Mouse (Mus musculus) forebrain, embryonic 11.5 days (tissue): ENCODE measurements around the gene Pth2. TPM values are rescaled to one million over a fixed set of nuclear protein-coding genes. Genes with fewer than 3 reads are reported as not detected.

Experiments
- ATAC-seq: fragments of 200-750 bp; cut with Nextera tagmentation; replicated peaks from 2 replicates; pipeline ENCODE4 v1.8.0; 2017; ENCODE audit warnings: moderate TSS enrichment; ENCODE audit not compliant: low FRiP score
- DNase-seq: peaks from one replicate; pipeline ENCODE4 v3.0.0-alpha.2; 2017; ENCODE audit warnings: low spot score
- H3K27ac ChIP-seq: fragments of 300-500 bp; sonication (generic); 2 replicates; pipeline ENCODE4 v1.5.1; 2014; ENCODE audit warnings: low read depth, low read length
- H3K27me3 ChIP-seq: fragments of 300-500 bp; sonication (generic); 2 replicates; pipeline ENCODE4 v1.6.1; 2014; ENCODE audit warnings: mild to moderate bottlenecking, low read length, mixed read lengths; ENCODE audit not compliant: control insufficient read depth, insufficient read depth
- H3K36me3 ChIP-seq: fragments of 300-500 bp; sonication (generic); 2 replicates; pipeline ENCODE4 v1.6.1; 2014; ENCODE audit warnings: mild to moderate bottlenecking, low read length, moderate library complexity, mixed read lengths; ENCODE audit not compliant: control insufficient read depth, insufficient read depth
- H3K4me1 ChIP-seq: fragments of 300-500 bp; sonication (generic); replicated peaks from 2 replicates; pipeline ENCODE4 v1.6.1; 2014; ENCODE audit warnings: low read length, mixed read lengths; ENCODE audit not compliant: control insufficient read depth, insufficient read depth
- H3K4me2 ChIP-seq: fragments of 300-500 bp; sonication (generic); 2 replicates; pipeline ENCODE4 v1.6.1; 2014; ENCODE audit warnings: low read depth, mild to moderate bottlenecking, low read length, moderate library complexity, mixed read lengths; ENCODE audit not compliant: severe bottlenecking
- H3K4me3 ChIP-seq: fragments of 300-500 bp; sonication (generic); 2 replicates; pipeline ENCODE4 v1.5.1; 2014; ENCODE audit warnings: low read depth, low read length
- H3K9ac ChIP-seq: fragments of 300-500 bp; sonication (generic); 2 replicates; pipeline ENCODE4 v1.6.1; 2014; ENCODE audit warnings: low read length
- H3K9me3 ChIP-seq: fragments of 300-500 bp; sonication (generic); 2 replicates; pipeline ENCODE4 v1.6.1; 2016; ENCODE audit warnings: low read length, mixed read lengths; ENCODE audit not compliant: control insufficient read depth
- WGBS: fragments of 180-500 bp; shearing (Covaris S2); extraction: QIAGEN DNeasy Blood & Tissue Kit; methylation state at CpG from one replicate; pipeline ENCODE4 v1.1.7; 2014; 5-methylcytosine and 5-hydroxymethylcytosine counted together
- polyA plus RNA-seq: library from polyadenylated mRNA; unstranded; fragments of >200 nt; fragmentation: Nextera tagmentation; extraction: Ambion mirVana; gene quantifications from 2 replicates; pipeline ENCODE4 v1.2.1, GENCODE M21; 2014

The Pth2 gene
- not detected in 2 replicates for polyA plus RNA-seq

- H3K36me3 ChIP-seq = no peaks in the 10 kb centered on the region
- no peak within 1 kb of the TSS for H3K9ac ChIP-seq
- DNase-seq = no peak
- peak within 1 kb of the TSS; percentile 10; the same call in 1 of the 2 replicates for H3K4me3 ChIP-seq
- WGBS = 11% methylated on average over 18 of the region's 20 CpGs
- H3K4me2 ChIP-seq = peak within 1 kb of the TSS; percentile 32; the same call in 1 of the 2 replicates
- H3K27ac ChIP-seq = no peak within 1 kb of the TSS
- peaks cover 10% of the 10 kb centered on the region for H3K4me1 ChIP-seq
- no peaks in the 10 kb centered on the region for H3K9me3 ChIP-seq
- peaks cover 87% of the 10 kb centered on the region for H3K27me3 ChIP-seq
- ATAC-seq = no peak
Measured at GRCm38 (mm10) chr7:45180896-45181477, at the start of gene Pth2. Pth2 (plus strand) TSS chr7:45180995.

- H3K4me2 ChIP-seq = no peak overlapping the region
- no peak overlapping the region for H3K9ac ChIP-seq
- no peak for ATAC-seq
- no peak for DNase-seq
- no peaks in the 10 kb centered on the region for H3K9me3 ChIP-seq
- peaks cover 14% of the 10 kb centered on the region for H3K4me1 ChIP-seq
- WGBS = 80% methylated on average over 11 of the region's 11 CpGs
- no peaks in the 10 kb centered on the region; the same call in 1 of the 2 replicates for H3K27me3 ChIP-seq
- H3K27ac ChIP-seq = no peak overlapping the region
- H3K4me3 ChIP-seq = no peak overlapping the region
- peaks cover under 1% of the 10 kb centered on the region; the same call in 1 of the 2 replicates for H3K36me3 ChIP-seq
Measured at GRCm38 (mm10) chr7:45131850-45132249, 48.9 kb upstream of the Pth2 start.

- Histone ChIP-seq H3K27ac (no peak overlapping the region), H3K36me3 (no peaks in the 10 kb centered on the region), H3K4me3 (no peak overlapping the region), H3K27me3 (peaks cover 2% of the 10 kb centered on the region; the same call in 1 of the 2 replicates), H3K9me3 (no peaks in the 10 kb centered on the region), H3K9ac (no peak overlapping the region), H3K4me1 (peaks cover 8% of the 10 kb centered on the region; the same call in 1 of the 2 replicates), H3K4me2 (no peak overlapping the region)
- ATAC-seq (no peak), DNase-seq (no peak)
- WGBS = 78% methylated on average over 8 of the region's 8 CpGs
Measured at GRCm38 (mm10) chr7:45133446-45134159, 47.2 kb upstream of the Pth2 start.

- Histone ChIP-seq H3K9ac (no peak overlapping the region), H3K9me3 (no peaks in the 10 kb centered on the region), H3K4me1 (peaks cover 7% of the 10 kb centered on the region; the same call in 1 of the 2 replicates), H3K4me3 (no peak overlapping the region), H3K36me3 (no peaks in the 10 kb centered on the region), H3K27ac (no peak overlapping the region), H3K27me3 (peaks cover 2% of the 10 kb centered on the region; the same call in 1 of the 2 replicates), H3K4me2 (no peak overlapping the region)
- ATAC-seq (no peak), DNase-seq (no peak)
- WGBS = 7% methylated on average over 12 of the region's 12 CpGs
Measured at GRCm38 (mm10) chr7:45134544-45135026, 46.2 kb upstream of the Pth2 start.

- H3K4me2 ChIP-seq = no peak overlapping the region; the same call in 1 of the 2 replicates
- no peaks in the 10 kb centered on the region for H3K9me3 ChIP-seq
- 87% methylated on average over 3 of the region's 3 CpGs for WGBS
- no peaks in the 10 kb centered on the region for H3K36me3 ChIP-seq
- H3K27me3 ChIP-seq = peaks cover 2% of the 10 kb centered on the region; the same call in 1 of the 2 replicates
- H3K27ac ChIP-seq = no peak overlapping the region
- DNase-seq (no peak), ATAC-seq (no peak)
- no peak overlapping the region for H3K4me3 ChIP-seq
- no peak overlapping the region for H3K9ac ChIP-seq
- peaks cover 4% of the 10 kb centered on the region; the same call in 1 of the 2 replicates for H3K4me1 ChIP-seq
Measured at GRCm38 (mm10) chr7:45135370-45135769, 45.4 kb upstream of the Pth2 start.

GRCm38 (mm10) chr7:45135993-45136567, 44.7 kb upstream of the Pth2 start, which contains the start of the genes Gm45713 and Flt3l:
Gm45713 (minus strand) TSS chr7:45136231.
Flt3l (minus strand) TSS chr7:45136432.
- Histone ChIP-seq H3K36me3 (no peaks in the 10 kb centered on the region), H3K9ac (peak within 1 kb of the TSS; percentile 61), H3K4me3 (peak within 1 kb of the TSS; percentile 40), H3K4me1 (peaks cover 4% of the 10 kb centered on the region; the same call in 1 of the 2 replicates), H3K27me3 (peaks cover 2% of the 10 kb centered on the region; the same call in 1 of the 2 replicates), H3K27ac (peak within 1 kb of the TSS; percentile 6; the same call in 1 of the 2 replicates), H3K4me2 (peak within 1 kb of the TSS; percentile 74), H3K9me3 (no peaks in the 10 kb centered on the region)
- 4% methylated on average over 29 of the region's 29 CpGs for WGBS
- DNase-seq (peak; percentile 91), ATAC-seq (peak; percentile 77)

- Histone ChIP-seq H3K9ac (no peak overlapping the region), H3K4me2 (no peak overlapping the region), H3K36me3 (no peaks in the 10 kb centered on the region), H3K27ac (no peak overlapping the region), H3K4me3 (no peak overlapping the region), H3K4me1 (peaks cover 4% of the 10 kb centered on the region; the same call in 1 of the 2 replicates), H3K27me3 (peaks cover 2% of the 10 kb centered on the region; the same call in 1 of the 2 replicates), H3K9me3 (no peaks in the 10 kb centered on the region)
- no peak for DNase-seq
- 83% methylated on average over 12 of the region's 12 CpGs for WGBS
- no peak for ATAC-seq
Measured at GRCm38 (mm10) chr7:45137171-45138006, 43.4 kb upstream of the Pth2 start.
